Mouse (Mus musculus) liver, embryonic 11.5 days (tissue): ENCODE data around the gene Ctsg. TPM values are rescaled to one million over a fixed set of nuclear protein-coding genes. Genes with fewer than 3 reads are reported as not detected.

ENCODE experiments used
- ATAC-seq: fragments of 200-750 bp; cut with Nextera tagmentation; replicated peaks from 2 replicates; pipeline ENCODE4 v1.8.0; 2017; ENCODE audit warnings: moderate number of reproducible peaks, mild to moderate bottlenecking, moderate TSS enrichment, moderate library complexity; ENCODE audit not compliant: low FRiP score
- DNase-seq: peaks from one replicate; pipeline ENCODE4 v3.0.0-alpha.2; 2017; ENCODE audit warnings: low spot score
- H3K27ac ChIP-seq: fragments of 300-500 bp; sonication (generic); 2 replicates; pipeline ENCODE4 v1.5.1; 2014; ENCODE audit warnings: mild to moderate bottlenecking, low read depth, low read length, control low read depth
- H3K27me3 ChIP-seq: fragments of 300-500 bp; sonication (generic); replicated peaks from 2 replicates; pipeline ENCODE4 v1.6.1; 2014; ENCODE audit warnings: low read length, mixed read lengths; ENCODE audit not compliant: control insufficient read depth, insufficient read depth
- H3K36me3 ChIP-seq: fragments of 300-500 bp; sonication (generic); 2 replicates; pipeline ENCODE4 v1.6.1; 2014; ENCODE audit warnings: mild to moderate bottlenecking, low read length, moderate library complexity, mixed read lengths; ENCODE audit not compliant: control insufficient read depth, insufficient read depth
- H3K4me1 ChIP-seq: fragments of 300-500 bp; sonication (generic); replicated peaks from 2 replicates; pipeline ENCODE4 v1.6.1; 2014; ENCODE audit warnings: low read length, mixed read lengths; ENCODE audit not compliant: control insufficient read depth, insufficient read depth
- H3K4me2 ChIP-seq: fragments of 300-500 bp; sonication (generic); 2 replicates; pipeline ENCODE4 v1.6.1; 2014; ENCODE audit warnings: mild to moderate bottlenecking, control low read depth, moderate library complexity
- H3K4me3 ChIP-seq: fragments of 300-500 bp; sonication (generic); 2 replicates; pipeline ENCODE4 v1.5.1; 2014; ENCODE audit warnings: low read depth, low read length, control low read depth
- H3K9ac ChIP-seq: fragments of 300-500 bp; sonication (generic); 2 replicates; pipeline ENCODE4 v1.6.1; 2014; ENCODE audit warnings: low read depth, low read length, control low read depth
- H3K9me3 ChIP-seq: fragments of 300-500 bp; sonication (generic); 2 replicates; pipeline ENCODE4 v1.6.1; 2016; ENCODE audit warnings: low read length, inconsistent platforms, mixed read lengths; ENCODE audit not compliant: control insufficient read depth
- WGBS: fragments of 180-500 bp; shearing (Covaris S2); extraction: QIAGEN DNeasy Blood & Tissue Kit; methylation state at CpG from one replicate; pipeline ENCODE4 v1.1.7; 2014; 5-methylcytosine and 5-hydroxymethylcytosine counted together
- microRNA-seq: library from miRNA; unstranded; fragments of <30 nt; microRNA quantifications from one replicate; pipeline ENCODE4, GENCODE M21; 2017; ENCODE audit warnings: borderline number of aligned reads
- polyA plus RNA-seq: library from polyadenylated mRNA; unstranded; fragments of >200 nt; fragmentation: Nextera tagmentation; extraction: Ambion mirVana; gene quantifications from 2 replicates; pipeline ENCODE4 v1.2.1, GENCODE M21; 2014

The Ctsg gene
- polyA plus RNA-seq, 1 experiment from 2014 or later, result 1.3 TPM

DNA sequence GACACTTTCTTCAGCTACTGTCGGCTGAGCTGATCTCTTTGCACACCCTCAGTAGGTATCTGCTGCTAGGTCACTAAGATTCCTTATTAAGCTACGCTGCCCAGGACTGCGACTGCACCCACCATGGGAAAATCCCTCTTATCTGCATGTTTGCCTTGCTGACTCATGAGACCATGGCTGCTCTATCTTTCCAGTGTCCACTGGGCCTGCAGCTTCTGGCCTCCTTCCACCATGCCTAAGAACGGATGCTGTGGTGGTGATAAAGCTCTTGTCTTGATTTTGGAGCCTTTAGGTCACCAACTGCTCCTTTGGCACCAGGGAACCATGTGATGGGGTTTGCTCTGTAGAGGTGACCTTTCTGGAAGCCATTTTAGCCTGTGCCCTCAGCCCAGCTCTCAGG lies 44.7 kb downstream of the Ctsg start:
- ATAC-seq (no peak), DNase-seq (no peak)
- no peak overlapping the region for H3K9ac ChIP-seq
- H3K9me3 ChIP-seq, result no peaks in the 10 kb centered on the region
- no peaks in the 10 kb centered on the region for H3K27me3 ChIP-seq
- H3K36me3 ChIP-seq, result no peaks in the 10 kb centered on the region
- no peak overlapping the region for H3K27ac ChIP-seq
- H3K4me2 ChIP-seq, result no peak overlapping the region
- H3K4me3 ChIP-seq, result no peak overlapping the region
- no peaks in the 10 kb centered on the region for H3K4me1 ChIP-seq
- 51% methylated on average over 4 of the region's 4 CpGs for WGBS

DNA sequence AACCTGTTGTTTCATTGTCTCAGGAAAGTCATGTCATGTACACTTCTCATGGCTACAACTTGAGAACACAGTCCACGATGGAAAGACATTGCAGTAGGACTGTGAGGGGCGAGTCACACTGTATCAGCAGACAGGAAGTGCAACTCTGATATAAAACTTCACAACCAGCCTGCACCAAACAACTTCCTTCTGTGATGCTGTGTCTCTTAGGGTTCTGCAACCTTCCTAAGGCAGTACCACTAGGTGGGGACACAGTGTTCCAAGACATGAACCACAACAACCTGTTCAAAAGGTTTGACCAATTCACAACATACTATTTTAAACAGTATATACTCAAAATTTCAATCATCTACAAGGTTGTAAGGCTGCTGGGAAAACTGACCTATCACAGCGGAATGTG lies 47.0 kb downstream of the Ctsg start:
- Histone ChIP-seq H3K27ac (no peak overlapping the region), H3K9ac (no peak overlapping the region), H3K9me3 (no peaks in the 10 kb centered on the region), H3K36me3 (no peaks in the 10 kb centered on the region), H3K4me3 (no peak overlapping the region), H3K4me2 (no peak overlapping the region), H3K27me3 (no peaks in the 10 kb centered on the region), H3K4me1 (no peaks in the 10 kb centered on the region)
- 60% methylated on average over 3 of the region's 3 CpGs for WGBS
- no peak for DNase-seq
- no peak for ATAC-seq

Small RNA genes lying within 50 kb of the gene (microRNA-seq; reads per million reads assigned to microRNA genes)
- not detected for gene Mir6949

Other genes starting within 250 kb of the Ctsg start
- 12.0 and 12.2 TPM in 2 replicates for gene Nynrin, start 248.6 kb downstream of the Ctsg start, polyA plus RNA-seq
- 0.47 and 0.60 TPM in 2 replicates for gene Cbln3, start 218.2 kb downstream of the Ctsg start, polyA plus RNA-seq
- gene Khnyn, start 217.6 kb downstream of the Ctsg start, polyA plus RNA-seq, result 12.6 and 14.6 TPM in 2 replicates
- 24.3 and 30.5 TPM in 2 replicates for gene Sdr39u1, start 202.3 kb downstream of the Ctsg start, polyA plus RNA-seq
- not detected in 2 replicates for gene Cma1, start 157.9 kb downstream of the Ctsg start, polyA plus RNA-seq
- gene Cma2, start 151.6 kb downstream of the Ctsg start, polyA plus RNA-seq, result not detected in 2 replicates
- gene Mcpt1, start 84.6 kb downstream of the Ctsg start, polyA plus RNA-seq, result not detected in 2 replicates
- gene Mcpt9, start 72.1 kb downstream of the Ctsg start, polyA plus RNA-seq, result not detected in 2 replicates
- not detected in 2 replicates for gene Mcpt2, start 60.5 kb downstream of the Ctsg start, polyA plus RNA-seq
- not detected in 2 replicates for gene Mcpt4, start 40.3 kb downstream of the Ctsg start, polyA plus RNA-seq
- gene Mcpt8, start 17.3 kb downstream of the Ctsg start, polyA plus RNA-seq, result not detected in 2 replicates
- gene Gzme, start 18.1 kb upstream of the Ctsg start, polyA plus RNA-seq, result not detected in 2 replicates
- not detected in 2 replicates for gene Gzmd, start 30.0 kb upstream of the Ctsg start, polyA plus RNA-seq
- gene Gzmg, start 57.0 kb upstream of the Ctsg start, polyA plus RNA-seq, result not detected in 2 replicates
- not detected in 2 replicates for gene Gzmn, start 72.0 kb upstream of the Ctsg start, polyA plus RNA-seq
- gene Gzmf, start 108.8 kb upstream of the Ctsg start, polyA plus RNA-seq, result not detected in 2 replicates
- not detected in 2 replicates for gene Gzmc, start 132.1 kb upstream of the Ctsg start, polyA plus RNA-seq
- 0.15 and 0.17 TPM in 2 replicates for gene Gzmb, start 159.7 kb upstream of the Ctsg start, polyA plus RNA-seq